Mouse (Mus musculus) stomach, adult 2 months (tissue): Measurements from ENCODE around the gene Cts7. TPM values are rescaled to one million over a fixed set of nuclear protein-coding genes. Genes with fewer than 3 reads are reported as not detected.

Source experiments
- polyA plus RNA-seq: library from polyadenylated mRNA; depleted of rRNA; stranded (reverse); fragments of >200 nt; gene quantifications from 2 replicates; pipeline ENCODE4 v1.2.3, GENCODE M21; 2012; rRNA removed

Cts7 gene
- polyA plus RNA-seq: not detected in 2 replicates

GRCm38 (mm10) chr13:61358097-61358496 is at the start of gene Cts7:
Gene Cts7, minus strand, starts transcription at chr13:61358197.

Other genes with a start within 250 kb of the Cts7 start
- not detected in 2 replicates for gene Ctsr, start 193.9 kb downstream of the Cts7 start, polyA plus RNA-seq
- gene Cts6, start 154.8 kb downstream of the Cts7 start, polyA plus RNA-seq: not detected in 2 replicates
- not detected in 2 replicates for gene Cts8, start 102.8 kb downstream of the Cts7 start, polyA plus RNA-seq
- gene Gm49398, start 69.4 kb downstream of the Cts7 start, polyA plus RNA-seq: not detected in 2 replicates
- gene Ctsm, start 183.6 kb upstream of the Cts7 start, polyA plus RNA-seq: not detected in 2 replicates
- not detected in 2 replicates for gene Gm49352, start 210.0 kb upstream of the Cts7 start, polyA plus RNA-seq
- gene Cts3, start 211.9 kb upstream of the Cts7 start, polyA plus RNA-seq: not detected in 2 replicates